Mouse (Mus musculus): ENCODE data around the gene Vasp. TPM values are rescaled to one million over a fixed set of nuclear protein-coding genes. Genes with fewer than 3 reads are reported as not detected.

Gene Vasp
- polyA plus RNA-seq, 1 experiment = 189 TPM

DNA sequence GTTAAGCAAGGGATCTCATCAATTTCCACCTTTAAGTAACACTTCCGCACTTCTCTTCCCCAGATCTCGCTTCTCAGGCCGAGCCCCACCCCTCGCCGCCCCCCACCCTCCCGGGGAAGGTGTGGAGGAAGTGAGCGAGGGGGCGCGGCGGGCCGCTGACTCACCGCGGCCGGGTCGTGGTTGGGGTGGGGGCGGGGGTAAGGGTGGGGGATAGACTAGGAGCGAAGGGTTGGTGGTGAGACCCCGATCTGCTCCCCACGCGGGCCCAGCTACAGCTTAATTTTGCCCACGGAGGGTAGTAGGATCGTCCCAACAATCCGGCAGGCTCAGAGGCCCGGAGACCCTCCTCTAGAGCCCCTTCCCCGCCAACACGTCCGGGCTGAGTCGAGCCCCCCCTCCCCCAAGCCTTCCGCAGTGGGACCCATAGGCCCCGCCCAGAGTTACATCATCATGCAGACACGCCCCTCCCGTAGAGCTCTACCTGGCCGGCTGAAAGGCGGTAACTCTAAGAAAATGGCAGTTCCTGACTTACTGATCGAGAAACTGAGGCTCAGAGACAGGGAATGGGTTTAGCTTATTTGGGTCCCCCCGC lies 652 bp upstream of the Vasp start:
- Histone ChIP-seq H3K27me3 (ENCODE audit: control insufficient read depth, insufficient read depth, insufficient read length) (no peaks in the 10 kb centered on the region), H3K79me2 (ENCODE audit: control insufficient read depth, insufficient read depth) (peaks cover 39% of the 10 kb centered on the region), H3K4me3 (peak overlapping the region; percentile 96), H3ac (ENCODE audit: control insufficient read depth, insufficient read length) (peak overlapping the region; percentile 63), H3K36me3 (ENCODE audit: control insufficient read depth, insufficient read depth) (peaks cover 9% of the 10 kb centered on the region), H3K4me2 (ENCODE audit: low read depth) (peak overlapping the region; percentile 75)
- TF ChIP-seq MYOG (IDR thresholded peaks at IDR 0.05; ENCODE audit: control insufficient read depth in 1 of 3, insufficient read depth in 1 of 3, insufficient read length in 2 of 3, low read depth in 2 of 3) = no peak
- no peak for TF ChIP-seq CEBPB (IDR thresholded peaks at IDR 0.05; ENCODE audit: insufficient read depth, poor library complexity, severe bottlenecking)
- no peak for TF ChIP-seq E2F4 (IDR thresholded peaks at IDR 0.05; ENCODE audit: insufficient read depth)
- TF ChIP-seq POLR2A (IDR thresholded peaks at IDR 0.05; ENCODE audit: insufficient read length, low read depth) = peak; percentile 32
- peak; percentile 23 for TF ChIP-seq POLR2AphosphoS2 (IDR thresholded peaks at IDR 0.05; ENCODE audit: insufficient read length, low read depth)

DNA sequence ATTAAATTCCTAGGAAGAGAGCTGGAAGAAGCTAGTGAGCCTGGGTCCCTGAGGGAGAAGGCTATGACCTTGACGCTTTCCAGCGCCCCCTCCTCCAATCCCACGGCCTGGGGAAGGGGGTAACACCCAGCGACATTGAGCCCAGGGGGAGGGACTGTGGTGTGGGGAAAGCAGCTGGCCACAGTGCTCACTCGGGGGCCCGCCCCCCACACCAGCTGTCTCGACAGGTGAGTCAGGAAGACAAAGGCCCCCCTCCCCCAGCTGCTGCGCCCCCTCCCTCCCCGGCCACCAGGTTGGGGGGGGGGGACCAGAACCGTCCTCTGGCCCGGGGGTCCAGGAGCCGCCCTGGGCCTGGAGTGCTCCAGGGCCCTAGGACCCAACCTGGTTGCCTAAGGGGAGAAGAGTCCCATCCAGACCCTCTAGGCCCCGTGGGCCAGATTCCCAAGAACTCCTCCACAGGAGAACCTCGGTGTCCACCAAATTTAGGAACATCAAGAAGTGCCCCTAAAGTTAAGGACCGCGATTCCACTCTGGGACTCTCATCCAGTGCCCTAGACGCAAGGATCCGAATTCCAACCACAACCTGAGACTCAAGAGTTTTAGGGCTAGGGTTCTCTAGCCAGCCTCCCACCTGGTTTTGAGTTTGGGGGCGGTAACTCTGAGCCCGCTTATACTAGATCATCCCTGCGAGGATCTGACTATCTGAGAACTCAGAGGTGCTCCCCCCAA lies 944 bp downstream of the Vasp start:
- no peaks in the 10 kb centered on the region for H3K27me3 ChIP-seq (ENCODE audit: control insufficient read depth, insufficient read depth, insufficient read length)
- peak overlapping the region; percentile 63 for H3ac ChIP-seq (ENCODE audit: control insufficient read depth, insufficient read length)
- TF ChIP-seq POLR2A (IDR thresholded peaks at IDR 0.05; ENCODE audit: insufficient read length, low read depth) = peak; percentile 22
- no peak for TF ChIP-seq REST (IDR thresholded peaks at IDR 0.05; ENCODE audit: insufficient read depth, insufficient read length)
- peak; percentile 53 for TF ChIP-seq POLR2AphosphoS2 (IDR thresholded peaks at IDR 0.05; ENCODE audit: insufficient read length, low read depth)
- peak in 2 of 3 experiments; percentile 93 to 96 for TF ChIP-seq MYOD1 (IDR thresholded peaks at IDR 0.05; ENCODE audit: control insufficient read depth in 1 of 3, insufficient read length in 2 of 3, low read depth in 2 of 3)
- TF ChIP-seq MYOG (IDR thresholded peaks at IDR 0.05; ENCODE audit: control insufficient read depth in 1 of 3, insufficient read depth in 1 of 3, insufficient read length in 2 of 3, low read depth in 2 of 3) = peak; percentile 45 to 97 (median 97)
- TF ChIP-seq SRF (IDR thresholded peaks at IDR 0.05; ENCODE audit: control insufficient read depth, insufficient read length, low read depth) = no peak
- TF ChIP-seq TCF12 (IDR thresholded peaks at IDR 0.05; ENCODE audit: insufficient read depth, poor library complexity, severe bottlenecking) = peak; percentile 89
- no peak for TF ChIP-seq E2F4 (IDR thresholded peaks at IDR 0.05; ENCODE audit: insufficient read depth)
- TF ChIP-seq CEBPB (IDR thresholded peaks at IDR 0.05; ENCODE audit: insufficient read depth, poor library complexity, severe bottlenecking) = no peak
- no peak for TF ChIP-seq MAX (IDR thresholded peaks at IDR 0.05; ENCODE audit: low read depth)
- no peak for TF ChIP-seq USF1 (IDR thresholded peaks at IDR 0.05; ENCODE audit: low read depth)
- peak; percentile 84 for TF ChIP-seq TCF3 (IDR thresholded peaks at IDR 0.05; ENCODE audit: insufficient read length, low read depth)
- peaks cover 9% of the 10 kb centered on the region for H3K36me3 ChIP-seq (ENCODE audit: control insufficient read depth, insufficient read depth)
- peak overlapping the region; percentile 63 for H3K4me2 ChIP-seq (ENCODE audit: low read depth)
- peaks cover 50% of the 10 kb centered on the region for H3K79me2 ChIP-seq (ENCODE audit: control insufficient read depth, insufficient read depth)
- peak overlapping the region; percentile 96 for H3K4me3 ChIP-seq

- Histone ChIP-seq H3ac (ENCODE audit: control insufficient read depth, insufficient read length) (peak overlapping the region; percentile 63), H3K27me3 (ENCODE audit: control insufficient read depth, insufficient read depth, insufficient read length) (no peaks in the 10 kb centered on the region), H3K36me3 (ENCODE audit: control insufficient read depth, insufficient read depth) (peaks cover 9% of the 10 kb centered on the region), H3K4me3 (peak overlapping the region; percentile 96), H3K4me2 (ENCODE audit: low read depth) (peak overlapping the region; percentile 89), H3K79me2 (ENCODE audit: control insufficient read depth, insufficient read depth) (peaks cover 53% of the 10 kb centered on the region)
- no peak for TF ChIP-seq MYOD1 (IDR thresholded peaks at IDR 0.05; ENCODE audit: control insufficient read depth in 1 of 3, insufficient read length in 2 of 3, low read depth in 2 of 3)
- peak; percentile 37 for TF ChIP-seq POLR2A (IDR thresholded peaks at IDR 0.05; ENCODE audit: insufficient read length, low read depth)
- peak; percentile 63 for TF ChIP-seq SRF (IDR thresholded peaks at IDR 0.05; ENCODE audit: control insufficient read depth, insufficient read length, low read depth)
- TF ChIP-seq CEBPB (IDR thresholded peaks at IDR 0.05; ENCODE audit: insufficient read depth, poor library complexity, severe bottlenecking) = no peak
- TF ChIP-seq TCF3 (IDR thresholded peaks at IDR 0.05; ENCODE audit: insufficient read length, low read depth) = no peak
- TF ChIP-seq REST (IDR thresholded peaks at IDR 0.05; ENCODE audit: insufficient read depth, insufficient read length) = no peak
- peak; percentile 62 for TF ChIP-seq POLR2AphosphoS2 (IDR thresholded peaks at IDR 0.05; ENCODE audit: insufficient read length, low read depth)
Measured at GRCm38 (mm10) chr7:19269721-19270441, 1.7 kb downstream of the Vasp start.

DNA sequence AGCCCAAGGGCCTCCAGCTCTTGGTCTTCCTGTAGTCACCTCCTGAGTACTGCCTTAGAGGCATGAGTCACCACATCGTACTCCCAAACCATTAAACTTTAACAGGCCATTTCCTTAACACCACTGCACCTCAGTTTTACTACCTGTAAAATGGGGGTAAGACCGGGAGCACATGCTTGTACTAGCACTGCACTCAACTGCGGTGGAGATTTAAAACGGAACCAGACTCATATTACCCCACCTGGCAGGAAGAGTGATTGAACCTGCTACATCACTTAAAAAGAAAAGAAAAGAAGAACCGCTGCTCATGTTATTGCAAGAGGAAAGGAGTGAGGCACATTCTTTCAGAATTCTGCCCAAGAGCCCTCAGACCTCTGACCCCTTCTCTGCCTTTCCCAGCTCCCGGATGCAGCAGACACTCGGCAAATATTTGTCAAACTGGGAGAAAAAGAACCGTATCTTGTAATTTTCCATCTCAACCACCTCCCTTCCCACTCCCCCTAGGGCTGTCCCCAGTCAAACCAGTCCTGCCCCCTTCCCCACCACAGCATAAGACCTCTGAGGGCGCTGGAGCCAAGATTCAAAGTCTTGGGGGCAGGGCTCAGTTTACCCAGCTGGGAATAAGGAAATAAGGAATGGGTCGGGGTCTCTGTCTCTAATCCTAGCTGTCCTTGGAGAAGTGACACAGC lies 2.5 kb downstream of the Vasp start:
- Histone ChIP-seq H3K4me3 (peak overlapping the region; percentile 96), H3K27me3 (ENCODE audit: control insufficient read depth, insufficient read depth, insufficient read length) (no peaks in the 10 kb centered on the region), H3K79me2 (ENCODE audit: control insufficient read depth, insufficient read depth) (peaks cover 60% of the 10 kb centered on the region), H3ac (ENCODE audit: control insufficient read depth, insufficient read length) (peak overlapping the region; percentile 63), H3K36me3 (ENCODE audit: control insufficient read depth, insufficient read depth) (peaks cover 14% of the 10 kb centered on the region), H3K4me2 (ENCODE audit: low read depth) (peak overlapping the region; percentile 89)
- TF ChIP-seq TCF3 (IDR thresholded peaks at IDR 0.05; ENCODE audit: insufficient read length, low read depth) (no peak), USF1 (IDR thresholded peaks at IDR 0.05; ENCODE audit: low read depth) (no peak), CEBPB (IDR thresholded peaks at IDR 0.05; ENCODE audit: insufficient read depth, poor library complexity, severe bottlenecking) (no peak)

Data from myocyte (in vitro differentiated cells).